Mouse (Mus musculus) cerebellum, adult 2 months (tissue): Measurements from ENCODE around the gene Xpo1.

ENCODE experiments used
- CTCF ChIP-seq: fragments of 200-500 bp; IDR thresholded peaks from 2 replicates; pipeline ENCODE4 v1.5.1; 2011; ENCODE audit warnings: low read depth, mild to moderate bottlenecking, control low read depth, low read length, moderate library complexity, borderline replicate concordance; ENCODE audit not compliant: insufficient read depth
- POLR2A ChIP-seq: fragments of 200-500 bp; IDR thresholded peaks from 2 replicates; pipeline ENCODE4 v1.6.1; 2011; ENCODE audit warnings: low read length, control low read depth, borderline replicate concordance; ENCODE audit not compliant: insufficient read depth

DNA sequence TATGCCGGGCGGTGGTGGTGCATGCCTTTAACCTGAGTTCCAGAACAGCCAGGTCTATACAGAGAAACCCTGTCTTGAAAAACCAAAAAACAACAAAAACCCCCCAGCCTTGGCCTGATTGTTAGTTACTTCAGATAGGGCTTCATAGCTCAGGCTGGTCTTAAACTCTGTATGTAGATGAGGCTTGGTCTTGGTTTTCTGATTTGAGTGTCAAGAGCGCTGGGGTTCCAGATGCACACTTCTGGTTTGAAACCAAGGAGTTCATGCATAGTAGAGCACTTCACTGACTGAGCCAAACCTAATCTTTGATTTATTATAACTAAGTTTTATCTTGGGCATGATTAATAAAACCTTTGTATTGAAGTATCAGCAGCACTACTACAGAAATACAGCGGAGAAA is 3.2 kb downstream of the Xpo1 start:
- no peak for TF ChIP-seq POLR2A
- no peak for TF ChIP-seq CTCF
